Mouse (Mus musculus) ES-E14 (cell line): Measurements from ENCODE around the gene Tmem268. TPM values are rescaled to one million over a fixed set of nuclear protein-coding genes. Genes with fewer than 3 reads are reported as not detected.

ENCODE experiments used
- DNase-seq: peaks from one replicate; pipeline ENCODE4 v3.0.0-alpha.2; 2013; ENCODE audit warnings: low read depth, low spot score
- H3K27ac ChIP-seq: 2 replicates; pipeline ENCODE4 v1.5.1; 2012; ENCODE audit warnings: low read depth, mild to moderate bottlenecking, low read length, moderate library complexity, mixed read lengths; ENCODE audit not compliant: poor library complexity, insufficient read depth, severe bottlenecking
- H3K36me3 ChIP-seq: 2 replicates; pipeline ENCODE4 v1.6.1; 2012; ENCODE audit warnings: mild to moderate bottlenecking, low read length, moderate library complexity, mixed read lengths; ENCODE audit not compliant: control insufficient read depth, poor library complexity, insufficient read depth, severe bottlenecking
- H3K4me1 ChIP-seq, 2 experiments: fragments of 150-350 bp in 1 of 2; sonication (generic) in 1 of 2; 2 replicates each; pipeline ENCODE4 v1.6.1; 2012; ENCODE audit warnings: low read length in 2 of 2, mild to moderate bottlenecking in 1 of 2, mixed read lengths in 1 of 2; ENCODE audit not compliant: control insufficient read depth in 2 of 2, insufficient read depth in 2 of 2, poor library complexity in 1 of 2
- H3K4me3 ChIP-seq, 2 experiments: fragments of 150-350 bp in 1 of 2; sonication (generic) in 1 of 2; 2 replicates each; pipeline ENCODE4 v1.5.1; 2012; ENCODE audit warnings: low read length in 2 of 2, low read depth in 1 of 2, mild to moderate bottlenecking in 1 of 2, mixed read lengths in 1 of 2; ENCODE audit not compliant: insufficient read depth in 1 of 2, poor library complexity in 1 of 2, severe bottlenecking in 1 of 2
- H3K9ac ChIP-seq: 2 replicates; pipeline ENCODE4 v1.6.1; 2012; ENCODE audit warnings: low read depth, mild to moderate bottlenecking, low read length, mixed read lengths; ENCODE audit not compliant: poor library complexity, insufficient read depth, severe bottlenecking
- H3K9me3 ChIP-seq: fragments of 150-350 bp; sonication (generic); 2 replicates; pipeline ENCODE4 v1.6.1; 2012; ENCODE audit warnings: low read depth, mild to moderate bottlenecking, low read length; ENCODE audit not compliant: control insufficient read depth, insufficient read depth
- CHD2 ChIP-seq: IDR thresholded peaks from 2 replicates; pipeline ENCODE4 v1.6.1; 2014; ENCODE audit warnings: mild to moderate bottlenecking, low read depth, low read length, inconsistent platforms
- HCFC1 ChIP-seq: IDR thresholded peaks from 2 replicates; pipeline ENCODE4 v1.6.1; 2012; ENCODE audit warnings: low read length, inconsistent platforms, borderline replicate concordance; ENCODE audit not compliant: insufficient read depth
- MAFK ChIP-seq: IDR thresholded peaks from 2 replicates; pipeline ENCODE4 v1.6.1; 2014; ENCODE audit warnings: mild to moderate bottlenecking, low read depth, low read length, inconsistent platforms; ENCODE audit not compliant: insufficient read depth
- ZC3H11A ChIP-seq: IDR thresholded peaks from 2 replicates; pipeline ENCODE4 v1.6.1; 2012; ENCODE audit warnings: low read depth, mild to moderate bottlenecking, inconsistent platforms, low read length, borderline replicate concordance
- ZNF384 ChIP-seq: IDR thresholded peaks from 2 replicates; pipeline ENCODE4 v1.6.1; 2012; ENCODE audit warnings: low read depth, low read length, inconsistent platforms
- in situ Hi-C, 2 experiments: fragments of 600-800 bp; cut with MboI; formaldehyde crosslinking; loops; one replicate each; pipeline ENCODE4 v1.15.1; 2025; ENCODE audit warnings: low sequenced_read_pairs in 2 of 2, inconsistent platforms in 1 of 2; ENCODE audit not compliant: unreplicated experiment in 2 of 2
- total RNA-seq: library from RNA; depleted of rRNA; stranded (reverse); fragments of 300-350 nt; gene quantifications from 2 replicates; pipeline ENCODE4 v1.2.3, GENCODE M21; 2012

Tmem268 gene
- total RNA-seq, 1 experiment = 4.1 TPM

- no peaks in the 10 kb centered on the region for H3K9me3 ChIP-seq
- H3K36me3 ChIP-seq = no peaks in the 10 kb centered on the region
- TF ChIP-seq CHD2 (no peak), ZNF384 (no peak), ZC3H11A (no peak), HCFC1 (no peak), MAFK (no peak)
- H3K4me3 ChIP-seq = no peak overlapping the region
- H3K4me1 ChIP-seq = no peaks in the 10 kb centered on the region
- DNase-seq = no peak
- no peak overlapping the region for H3K9ac ChIP-seq
- in situ Hi-C loops = no loop called here
- H3K27ac ChIP-seq = no peak overlapping the region
These were observed 47.4 kb downstream of the Tmem268 start for GRCm38 (mm10) chr4:63605968-63606367.

- no peak for TF ChIP-seq ZC3H11A
- TF ChIP-seq MAFK = no peak
- TF ChIP-seq ZNF384 = no peak
- no peak for TF ChIP-seq HCFC1
- TF ChIP-seq CHD2 = no peak
- DNase-seq = no peak
- no peaks in the 10 kb centered on the region for H3K4me1 ChIP-seq
- H3K4me3 ChIP-seq = no peak overlapping the region
- in situ Hi-C loops = no loop called here
- H3K9me3 ChIP-seq = no peaks in the 10 kb centered on the region
- H3K9ac ChIP-seq = no peak overlapping the region
- H3K36me3 ChIP-seq = no peaks in the 10 kb centered on the region
- H3K27ac ChIP-seq = peak overlapping the region; percentile 12; the same call in 1 of the 2 replicates
These were observed 49.8 kb downstream of the Tmem268 start for GRCm38 (mm10) chr4:63608391-63608790.

GRCm38 (mm10) chr4:63621861-63622260 is 63.3 kb downstream of the Tmem268 start:
- Histone ChIP-seq H3K9me3 (no peaks in the 10 kb centered on the region), H3K9ac (no peak overlapping the region), H3K27ac (no peak overlapping the region), H3K36me3 (no peaks in the 10 kb centered on the region), H3K4me1 (no peaks in the 10 kb centered on the region), H3K4me3 (no peak overlapping the region)
- no peak for TF ChIP-seq HCFC1
- TF ChIP-seq MAFK = no peak
- no peak for TF ChIP-seq ZNF384
- TF ChIP-seq CHD2 = no peak
- TF ChIP-seq ZC3H11A = no peak
- no peak for DNase-seq
- in situ Hi-C loops = no loop called here

GRCm38 (mm10) chr4:63622378-63622835 is 63.8 kb downstream of the Tmem268 start, which contains the start of gene Tex48:
Gene Tex48 (minus strand): TSS chr4:63622428.
- in situ Hi-C loops = no loop called here
- Histone ChIP-seq H3K9ac (no peak within 1 kb of the TSS), H3K4me1 (no peaks in the 10 kb centered on the region), H3K27ac (no peak within 1 kb of the TSS), H3K36me3 (no peaks in the 10 kb centered on the region), H3K9me3 (no peaks in the 10 kb centered on the region), H3K4me3 (no peak within 1 kb of the TSS)
- peak; percentile 37 for DNase-seq
- 0 out of 2 replicates have a peak, but pooled peaks have one; percentile 22 for TF ChIP-seq ZC3H11A
- TF ChIP-seq MAFK = no peak
- no peak for TF ChIP-seq HCFC1

GRCm38 (mm10) chr4:63625563-63626080 is 67.0 kb downstream of the Tmem268 start:
- Histone ChIP-seq H3K9me3 (no peaks in the 10 kb centered on the region), H3K9ac (no peak overlapping the region), H3K27ac (no peak overlapping the region), H3K4me1 (no peaks in the 10 kb centered on the region), H3K36me3 (no peaks in the 10 kb centered on the region), H3K4me3 (no peak overlapping the region)
- TF ChIP-seq MAFK (no peak), HCFC1 (no peak), ZNF384 (no peak), ZC3H11A (no peak), CHD2 (no peak)
- DNase-seq = no peak
- in situ Hi-C loops = no loop called here
